Mouse (Mus musculus): ENCODE measurements around the gene Zfp451.
"Not testable (repeated sequence)": the region's sequence is repeated elsewhere in the genome, so short reads cannot be mapped to it uniquely, and the experiment has no call there.

Zfp451 gene

DNA sequence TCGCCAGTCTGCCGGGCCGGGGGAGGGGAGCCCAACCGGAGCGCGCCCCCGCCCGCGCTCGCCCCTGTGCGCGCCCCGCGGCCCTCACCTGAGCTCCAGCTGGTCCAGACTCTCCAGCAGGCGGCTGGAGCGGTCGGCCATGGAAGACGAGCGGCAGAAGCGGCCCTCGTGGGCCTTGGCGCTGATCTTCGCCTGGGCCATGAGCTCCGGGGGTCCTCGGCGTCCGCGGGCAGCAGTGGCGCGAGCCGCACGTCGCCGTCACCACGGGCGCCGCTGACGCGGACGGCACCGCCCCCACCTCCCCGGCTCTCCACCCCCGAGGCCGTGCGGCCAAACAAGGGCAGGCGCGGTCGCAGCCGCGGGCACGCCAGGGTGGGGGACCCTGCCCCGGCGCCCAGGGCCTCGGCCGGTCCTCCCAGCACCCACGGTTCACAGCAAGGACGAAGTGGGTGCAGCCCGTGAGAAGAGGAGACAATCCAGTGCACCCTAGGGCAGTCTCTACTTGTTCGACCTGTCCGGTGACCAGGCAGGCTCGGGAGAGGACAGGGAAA lies 56.8 kb downstream of the Zfp451 start, which contains the start of gene Bag2:
Gene Bag2, minus strand, starts transcription at position 305 of the 551 bp plus-strand sequence.
- peak; percentile 42 for DNase-seq (ENCODE audit: low spot score)

DNA sequence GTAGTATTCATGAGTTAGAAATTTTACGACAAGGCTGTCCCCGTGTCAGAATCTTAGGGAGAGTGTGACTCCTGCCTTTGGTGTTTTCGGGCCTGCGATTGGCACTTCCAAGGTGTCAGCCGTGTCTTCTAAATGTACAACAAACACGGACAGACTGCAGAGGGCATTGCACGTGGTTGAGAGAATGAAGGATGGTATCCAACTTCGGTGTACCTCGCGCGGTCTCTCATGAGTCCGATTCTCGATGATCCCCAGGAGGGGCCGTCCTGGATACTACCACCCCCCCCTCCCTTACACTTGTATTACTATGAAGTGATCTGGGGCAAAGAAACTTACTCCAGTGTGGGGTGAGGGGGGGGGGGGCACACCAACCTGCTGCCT lies 57.4 kb downstream of the Zfp451 start:
- no peak for DNase-seq (ENCODE audit: low spot score)

DNA sequence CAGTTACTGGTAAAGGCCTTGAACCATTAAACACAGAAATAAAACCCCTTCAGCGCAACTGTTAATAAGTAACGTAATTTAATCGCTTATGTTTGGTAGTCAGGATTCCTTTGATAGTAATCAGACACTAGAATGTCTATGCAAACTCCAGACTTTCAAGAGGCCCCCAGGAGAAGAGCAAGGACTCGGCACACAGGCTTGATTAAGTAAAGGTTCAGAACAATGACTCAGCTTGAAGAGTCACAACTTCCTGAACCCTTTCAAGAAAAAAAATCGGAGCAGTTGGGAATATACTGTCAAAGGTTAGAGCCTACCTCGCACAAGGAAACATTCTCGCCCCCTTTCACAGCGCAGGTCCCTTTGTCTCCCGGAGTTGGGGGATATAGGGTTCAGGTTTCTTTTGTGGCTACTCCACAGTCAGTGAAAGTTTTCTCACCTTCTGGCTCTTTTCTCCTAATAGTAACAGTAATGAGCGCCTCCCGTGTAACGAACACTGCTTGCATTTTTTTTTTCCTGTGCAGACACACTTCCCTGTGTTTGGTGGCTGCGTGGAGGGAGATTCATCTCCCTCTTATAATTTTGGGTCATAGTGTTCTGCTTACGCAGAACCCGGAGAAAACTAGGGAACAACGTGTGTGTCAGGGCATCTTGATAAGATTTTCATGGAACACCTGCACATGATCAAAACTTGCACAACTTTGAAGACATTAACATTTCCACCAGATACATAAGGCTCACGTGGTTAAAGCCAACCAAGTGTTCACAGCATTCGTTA lies 58.0 kb downstream of the Zfp451 start:
- no peak for DNase-seq (ENCODE audit: low spot score)

DNA sequence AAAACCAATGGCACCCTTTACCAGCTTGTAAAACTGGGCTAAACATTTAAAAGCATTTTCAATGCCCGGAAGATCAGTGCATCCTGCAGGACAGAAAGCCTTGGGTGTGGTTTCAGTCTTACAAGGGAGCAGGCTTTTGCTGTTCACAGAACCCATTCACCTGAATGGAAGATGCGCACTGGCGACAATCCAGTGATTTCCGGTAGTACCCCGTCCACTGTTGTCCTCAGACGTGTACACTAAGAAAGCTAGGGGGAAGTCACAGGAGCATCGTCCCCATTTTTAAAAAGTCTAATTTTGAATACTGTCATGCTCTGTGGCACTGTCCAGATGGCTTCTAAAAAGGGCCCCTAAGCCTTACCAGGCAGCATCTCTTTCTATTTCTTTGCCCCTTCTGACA lies 58.6 kb downstream of the Zfp451 start:
- DNase-seq (ENCODE audit: low spot score), result no peak

DNA sequence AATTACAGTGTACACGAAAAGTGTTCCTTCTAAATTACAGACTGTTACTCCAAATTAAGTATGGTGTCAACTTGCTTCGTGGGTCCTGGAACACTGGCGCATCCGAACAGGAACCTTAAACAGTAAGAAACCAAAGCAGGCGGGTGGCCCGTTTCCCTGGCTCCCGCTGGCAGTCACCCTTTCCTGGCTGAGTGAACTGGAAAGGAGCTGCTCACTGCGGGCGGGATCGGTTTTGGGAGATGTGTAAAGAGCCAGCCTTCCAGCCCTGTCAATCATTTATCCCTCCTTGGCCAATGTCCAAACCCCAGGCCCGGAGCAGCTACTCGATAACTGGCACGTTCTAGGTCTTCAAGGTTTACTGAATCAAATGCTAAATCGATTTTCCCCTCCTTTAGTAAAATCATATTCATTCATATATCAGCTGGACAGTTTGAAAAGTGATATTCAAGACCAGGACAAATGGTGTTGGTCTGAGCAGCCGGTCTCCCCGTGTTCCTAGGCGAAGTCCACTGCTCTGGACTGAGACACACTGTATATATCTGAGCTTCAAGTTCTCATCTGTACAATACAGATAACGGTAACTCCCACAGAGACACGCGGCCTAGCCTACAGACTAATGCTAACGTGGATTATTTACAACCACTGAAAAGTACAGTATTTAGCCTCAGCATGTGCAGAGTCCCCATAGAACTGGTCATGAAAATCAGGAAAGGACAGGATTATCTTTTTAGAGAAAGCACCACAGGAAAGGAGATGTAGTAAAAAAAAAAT lies 59.2 kb downstream of the Zfp451 start:
- no peak for DNase-seq (ENCODE audit: low spot score)

DNA sequence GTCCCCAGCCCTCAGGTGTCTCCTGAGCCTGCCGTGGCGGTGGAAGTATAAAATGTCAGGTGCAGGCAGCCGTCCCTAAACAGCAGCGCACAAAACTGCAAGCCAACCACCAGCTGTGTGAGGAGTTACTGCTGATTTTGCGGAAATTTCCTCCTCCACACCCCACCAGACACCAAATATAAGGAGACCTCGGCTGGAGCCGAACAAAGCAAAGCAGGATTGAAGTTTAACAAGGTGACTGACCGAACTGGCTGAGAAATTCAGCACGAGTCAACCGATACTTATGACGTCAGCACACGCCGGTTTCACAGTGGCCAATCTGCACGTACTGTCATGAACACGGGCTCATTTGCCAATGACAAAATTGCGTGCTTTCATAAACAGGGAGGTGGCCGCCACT lies 60.3 kb downstream of the Zfp451 start:
- DNase-seq (ENCODE audit: low spot score), result no peak

DNA sequence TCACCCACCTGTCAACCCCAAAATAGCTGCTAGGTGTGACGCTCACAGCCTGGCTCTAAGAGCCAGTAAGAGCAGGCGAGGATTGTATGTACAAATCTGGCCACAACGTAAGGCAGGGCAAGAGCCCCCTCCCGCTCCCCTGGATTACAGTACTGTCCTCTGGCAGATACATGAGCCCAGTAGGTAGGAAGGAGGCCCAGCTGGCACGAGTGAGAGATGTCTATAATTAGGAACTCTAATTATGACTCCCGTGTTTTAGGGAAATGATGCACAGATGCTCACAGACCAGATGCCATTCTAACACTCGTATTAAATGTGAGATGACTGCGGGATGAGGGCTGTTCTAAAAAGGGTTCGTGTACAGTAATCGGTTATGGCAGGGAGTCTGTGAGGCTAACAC lies 63.1 kb downstream of the Zfp451 start:
- DNase-seq (ENCODE audit: low spot score), result no peak

DNA sequence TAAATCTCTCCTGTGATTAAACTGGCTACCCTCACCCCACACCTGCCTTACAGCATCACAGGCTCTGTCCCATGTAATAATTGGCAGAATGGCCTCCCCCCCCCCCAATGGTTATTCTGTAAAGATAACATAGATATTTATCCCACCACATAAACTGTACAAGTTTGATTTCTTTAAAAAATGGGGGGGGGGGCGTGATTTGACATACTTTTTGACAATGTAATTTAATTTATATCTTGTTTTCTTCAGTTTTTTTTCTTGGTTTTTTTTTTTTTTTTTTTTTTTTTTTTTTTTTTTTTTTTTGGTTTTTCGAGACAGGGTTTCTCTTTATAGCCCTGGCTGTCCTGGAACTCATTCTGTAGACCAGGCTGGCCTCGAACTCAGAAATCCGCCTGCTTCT lies 64.7 kb downstream of the Zfp451 start:
- DNase-seq (ENCODE audit: low spot score), result not testable (repeated sequence)

DNA sequence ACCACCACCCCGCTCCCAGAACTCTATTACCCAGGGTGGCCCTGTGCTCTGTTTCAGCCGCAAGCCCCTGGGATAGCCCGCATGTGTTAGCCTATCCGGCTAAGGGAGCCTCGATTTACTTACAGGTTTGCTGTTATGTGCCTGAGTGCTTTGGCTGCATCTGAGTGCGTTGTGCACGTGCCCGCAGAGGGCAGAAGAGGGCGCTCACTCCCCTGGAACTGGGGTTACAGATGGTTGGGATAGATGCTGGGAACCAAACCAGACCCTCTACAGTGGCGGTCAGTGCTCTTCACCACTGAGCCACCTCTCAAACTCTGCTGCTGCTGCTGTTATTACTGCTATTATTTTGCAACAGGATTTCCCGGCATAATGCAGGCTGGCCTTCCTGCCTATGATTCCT lies 65.3 kb downstream of the Zfp451 start:
- no peak for DNase-seq (ENCODE audit: low spot score)

DNA sequence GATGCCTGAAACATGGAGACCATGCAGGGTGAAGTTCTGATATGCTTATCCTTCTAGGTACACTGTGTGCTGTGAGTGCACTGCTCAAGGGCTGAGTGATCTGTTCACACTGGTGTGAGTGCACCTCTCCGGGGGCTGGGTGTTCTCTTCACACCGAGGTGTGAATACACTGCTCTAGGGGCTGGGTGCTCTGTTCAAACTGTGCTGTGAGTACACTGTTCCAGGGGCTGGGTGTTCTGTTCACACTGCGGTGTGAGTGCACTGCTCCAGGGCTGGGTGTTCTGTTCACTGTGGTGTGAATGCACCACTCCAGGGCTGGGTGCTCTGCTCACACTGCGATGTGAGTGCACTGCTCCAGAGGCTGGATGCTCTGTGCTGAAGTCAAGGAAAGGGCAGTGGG lies 68.5 kb downstream of the Zfp451 start:
- DNase-seq (ENCODE audit: low spot score), result no peak

DNA sequence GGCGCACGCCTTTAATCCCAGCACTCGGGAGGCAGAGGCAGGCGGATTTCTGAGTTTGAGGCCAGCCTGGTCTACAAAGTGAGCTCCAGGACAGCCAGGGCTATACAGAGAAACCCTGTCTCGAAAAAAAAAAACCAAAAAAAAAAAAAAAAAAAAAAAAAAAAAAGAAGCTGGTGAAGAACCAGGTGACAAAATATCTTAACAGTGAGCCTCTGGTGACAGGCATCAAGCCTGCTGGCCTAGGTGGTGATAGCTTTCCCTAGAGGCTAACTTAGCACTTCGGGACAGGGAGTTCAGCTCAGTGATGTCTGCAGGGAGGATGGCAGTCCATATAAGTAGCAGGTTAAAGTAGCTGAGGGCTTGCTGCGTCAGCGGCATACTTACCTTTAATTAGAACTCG lies 69.6 kb downstream of the Zfp451 start:
- not testable (repeated sequence) for DNase-seq (ENCODE audit: low spot score)

DNA sequence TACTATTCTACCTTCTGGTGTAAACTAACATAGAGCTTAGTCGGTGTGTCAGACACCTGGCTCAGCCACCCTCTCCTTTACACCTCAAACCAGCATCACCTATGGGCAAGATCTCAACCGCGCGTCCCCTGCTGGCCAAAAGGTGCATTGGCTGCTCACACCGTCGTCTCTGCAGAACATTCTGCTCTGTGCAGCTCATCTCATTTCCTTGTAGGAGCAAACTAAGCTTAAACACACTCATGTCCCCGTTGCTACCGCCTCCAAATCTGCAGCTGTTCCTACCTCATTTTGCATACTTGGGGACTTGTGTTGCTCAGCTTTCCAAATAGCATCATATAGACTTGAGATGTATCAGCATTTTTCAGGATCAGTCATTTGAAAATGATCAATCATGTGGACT lies 71.5 kb downstream of the Zfp451 start:
- DNase-seq (ENCODE audit: low spot score), result no peak

DNA sequence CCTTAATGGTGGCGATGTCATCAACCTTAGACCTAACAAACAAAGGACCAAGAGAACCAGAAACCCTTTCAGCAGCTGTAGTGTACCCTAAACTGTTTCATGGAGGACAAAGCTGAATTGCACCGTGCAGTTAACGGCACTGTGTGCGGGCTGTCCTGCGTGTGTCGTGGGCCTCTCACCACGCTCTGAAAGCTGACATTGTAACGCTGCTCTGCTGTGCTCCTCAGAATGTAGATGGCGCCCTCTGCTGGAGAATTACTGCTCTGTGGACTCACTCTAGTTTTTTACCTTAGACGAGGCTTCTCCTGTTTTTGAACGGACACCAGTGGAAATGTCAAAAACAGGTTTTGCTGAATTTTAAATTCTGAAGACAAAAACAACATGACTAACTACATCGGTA lies 75.1 kb downstream of the Zfp451 start:
- peak; percentile 50 for DNase-seq (ENCODE audit: low spot score)

DNA sequence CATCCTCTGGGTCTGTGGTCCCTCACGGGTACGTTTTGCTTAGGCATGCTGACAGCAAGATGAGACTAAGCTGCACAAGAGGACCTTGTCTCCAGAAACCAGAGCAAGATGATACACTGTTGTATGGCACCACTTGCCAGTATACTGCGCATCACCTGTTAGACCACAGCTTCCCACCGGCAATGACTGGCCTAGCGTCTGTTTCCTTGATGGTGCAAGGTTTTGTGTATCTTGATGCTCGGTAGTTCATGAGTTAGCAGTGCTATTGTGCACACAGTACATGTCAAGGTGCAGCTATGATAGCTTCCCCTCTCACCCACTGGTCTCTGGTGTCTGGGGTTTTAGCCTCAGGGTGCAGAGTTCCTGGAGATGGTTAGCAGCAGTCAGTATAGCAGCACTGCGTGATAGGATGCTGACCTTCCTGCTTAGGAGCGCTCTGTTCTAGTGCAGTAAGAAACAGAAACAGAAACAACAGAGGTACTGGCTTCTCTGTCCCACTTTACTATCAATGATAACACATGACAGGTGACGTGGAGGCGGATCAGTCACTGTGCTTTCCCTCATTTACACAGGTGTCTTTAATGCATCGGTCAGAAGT lies 75.6 kb downstream of the Zfp451 start:
- no peak for DNase-seq (ENCODE audit: low spot score)

DNA sequence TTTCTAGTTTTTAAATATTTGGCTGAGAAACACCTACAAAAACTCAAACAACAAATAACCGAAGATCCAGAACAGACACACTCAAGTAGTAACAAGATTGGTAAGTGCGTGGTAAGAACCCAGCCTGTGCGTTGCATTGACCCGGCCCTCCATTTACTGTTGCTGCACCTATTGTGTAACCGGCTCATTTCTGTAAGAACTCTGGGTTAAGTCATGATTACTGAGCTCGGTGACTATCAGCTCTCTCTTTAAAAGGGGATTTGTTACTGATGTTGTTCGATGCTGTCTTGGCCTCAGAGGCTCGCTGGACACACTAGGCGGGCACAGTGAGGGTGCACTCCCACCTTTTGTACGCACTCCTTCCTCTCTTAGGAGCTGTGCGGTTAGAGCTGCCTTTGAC lies 76.1 kb downstream of the Zfp451 start:
- DNase-seq (ENCODE audit: low spot score), result no peak

DNA sequence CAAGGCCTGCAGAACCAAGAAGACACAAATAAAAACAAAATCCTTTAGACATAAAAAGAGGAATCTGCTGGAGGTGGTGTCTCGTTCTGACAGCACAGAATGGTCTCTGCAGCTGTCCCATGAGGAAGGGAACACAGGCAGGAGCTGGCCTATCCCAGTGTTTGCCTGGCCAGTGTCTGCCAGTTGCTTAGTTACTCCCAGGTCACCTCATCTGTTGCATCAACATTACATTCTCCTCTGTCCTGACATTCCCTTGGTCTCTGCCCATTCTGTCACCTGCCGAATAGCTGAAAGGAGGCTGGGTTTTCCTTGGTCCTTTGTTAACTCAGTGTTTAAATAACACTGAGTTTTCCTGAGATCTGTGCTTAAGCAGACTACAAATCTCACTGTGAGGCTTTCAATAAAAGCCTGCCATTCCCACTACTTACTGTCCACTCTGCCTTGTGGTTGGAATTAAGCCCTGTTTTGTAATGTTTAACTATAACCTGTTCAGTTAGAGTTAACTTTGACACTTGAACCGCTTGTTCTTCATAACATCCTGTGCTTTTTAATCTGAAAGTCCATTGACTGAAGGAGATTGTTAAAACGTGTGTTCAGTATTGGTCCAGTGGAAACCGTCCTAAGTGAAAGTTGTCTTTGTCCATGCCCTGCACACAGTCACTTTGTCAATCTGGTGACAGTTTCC lies 80.3 kb downstream of the Zfp451 start:
- DNase-seq (ENCODE audit: low spot score), result no peak

DNA sequence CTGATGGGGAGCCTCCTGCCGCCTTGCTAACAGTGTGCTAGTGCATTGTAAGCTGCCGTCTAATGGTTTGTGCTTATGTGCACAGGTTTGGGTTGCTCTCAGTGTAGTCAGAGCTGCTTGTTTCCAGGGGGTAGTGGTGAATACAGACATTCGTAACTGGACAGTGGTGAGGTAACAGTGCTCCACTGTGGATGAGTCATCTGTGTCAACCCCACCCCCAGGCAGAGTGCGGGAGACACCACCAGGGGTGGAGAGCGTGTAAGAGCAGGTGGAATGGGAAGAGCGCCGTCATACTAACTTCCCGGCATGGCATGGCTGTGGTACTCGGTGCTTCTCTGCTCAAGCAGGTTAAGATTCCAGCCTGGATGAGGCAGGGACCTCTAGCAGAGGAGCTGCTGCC lies 81.4 kb downstream of the Zfp451 start:
- DNase-seq (ENCODE audit: low spot score), result no peak

DNA sequence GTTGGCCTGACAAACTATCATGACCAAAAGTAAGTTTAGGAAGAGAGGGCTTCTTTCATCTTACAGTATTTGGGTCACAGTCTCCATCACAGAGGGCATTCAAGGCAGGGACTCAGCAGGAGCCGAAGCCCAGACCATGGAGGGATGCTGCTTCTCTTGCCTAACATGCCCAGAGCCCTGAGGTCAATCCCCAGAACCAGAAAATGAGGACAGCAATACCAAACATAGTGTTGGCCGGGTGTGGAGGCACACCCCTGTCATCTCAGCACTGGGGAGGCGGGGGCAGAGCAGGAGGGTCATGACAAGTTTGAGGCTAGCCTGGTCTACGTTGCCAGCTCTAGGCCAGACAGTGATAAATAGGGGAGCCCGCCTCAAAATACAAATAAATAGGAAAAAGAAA lies 89.3 kb downstream of the Zfp451 start:
- no peak for DNase-seq (ENCODE audit: low spot score)

DNA sequence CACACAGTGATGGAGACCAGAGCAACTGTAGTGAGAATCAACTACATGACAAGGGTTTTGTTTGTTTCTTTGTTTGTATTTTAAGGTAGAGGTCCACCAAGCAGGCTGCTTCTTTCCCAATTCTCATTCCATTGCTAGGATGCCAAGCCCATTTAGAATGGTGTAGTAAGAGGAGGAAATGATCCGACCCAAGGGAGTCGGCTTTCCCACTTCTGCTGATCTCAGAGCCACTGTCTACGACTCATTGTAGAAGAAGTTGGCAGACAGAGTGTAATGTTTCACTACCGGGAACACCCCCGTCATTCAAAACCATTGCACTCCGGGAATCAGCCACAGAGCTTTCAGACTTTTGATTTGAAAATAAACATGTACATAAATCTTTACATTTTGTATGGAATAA lies 89.9 kb downstream of the Zfp451 start:
- DNase-seq (ENCODE audit: low spot score), result no peak

DNA sequence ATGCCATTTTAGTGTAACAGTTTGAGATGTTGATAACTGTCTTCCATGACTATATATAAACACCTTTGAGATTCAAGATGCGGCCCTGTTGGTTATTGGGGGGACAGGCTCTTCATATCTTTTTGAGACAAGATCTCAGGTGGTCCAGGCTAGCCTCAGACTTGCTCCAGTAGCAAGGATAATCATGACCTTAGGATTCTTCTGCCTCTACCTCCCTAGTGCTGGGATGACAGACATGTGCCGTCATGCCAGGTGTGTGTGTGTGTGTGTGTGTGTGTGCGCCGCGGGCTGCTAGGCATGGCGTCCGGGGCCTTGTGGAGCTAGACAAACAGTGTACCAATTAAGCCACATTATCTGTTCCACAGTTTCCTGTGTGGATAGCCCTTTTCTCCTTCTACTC lies 93.4 kb downstream of the Zfp451 start:
- DNase-seq (ENCODE audit: low spot score), result no peak

DNA sequence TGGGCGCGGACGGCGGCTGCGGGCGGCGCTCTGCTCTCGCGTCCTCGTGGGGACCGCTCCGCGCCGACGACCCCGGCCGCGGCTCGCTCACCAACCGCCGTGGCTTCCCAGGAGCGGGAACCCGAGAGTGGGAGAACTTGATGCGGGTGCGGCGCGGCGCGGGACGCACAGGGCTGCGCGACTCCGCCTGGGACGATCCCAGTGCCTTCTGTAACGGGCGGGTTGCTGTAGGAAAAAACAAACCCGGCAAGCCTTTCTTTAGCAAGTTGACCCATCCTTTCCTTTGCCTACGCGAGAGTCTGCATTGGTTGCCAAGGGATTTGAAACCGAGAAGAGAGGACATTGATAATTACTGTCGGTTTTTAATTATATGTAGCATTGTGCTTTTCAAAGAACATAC lies 94.2 kb downstream of the Zfp451 start:
- no peak for DNase-seq (ENCODE audit: low spot score)

DNA sequence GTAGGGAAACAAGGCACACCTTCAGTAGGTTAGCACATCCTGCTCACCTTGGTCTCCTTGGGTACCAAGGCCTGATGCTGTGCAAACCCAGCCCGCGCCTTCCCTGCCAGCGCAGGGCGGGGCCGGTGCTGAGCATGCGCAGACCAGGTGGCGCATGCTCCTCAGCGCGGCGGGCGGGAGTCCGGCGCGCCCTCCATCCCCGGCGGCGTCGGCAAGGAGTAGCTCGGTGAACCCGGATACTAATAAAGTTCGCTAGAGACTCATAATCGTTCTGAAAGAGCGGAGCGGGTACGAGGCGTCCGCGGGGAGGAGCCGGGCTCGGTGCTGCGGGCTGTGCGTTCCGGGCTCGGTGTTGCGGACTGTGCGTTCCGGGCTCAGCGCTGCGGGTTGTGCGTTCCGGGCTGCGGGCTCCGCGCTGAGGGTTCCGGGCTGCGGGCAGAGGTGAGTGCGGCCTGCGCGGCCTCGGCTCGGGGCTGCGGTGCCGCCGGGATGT lies 94.6 kb downstream of the Zfp451 start, which contains the start of gene Rab23:
Gene Rab23, plus strand, starts transcription at position 155 of the 493 bp plus-strand sequence.
- DNase-seq (ENCODE audit: low spot score), result peak; percentile 58

Data from ovary, postnatal 10 days (tissue).